Mouse (Mus musculus): Measurements from ENCODE around the gene Fbxw7. TPM values are rescaled to one million over a fixed set of nuclear protein-coding genes. Genes with fewer than 3 reads are reported as not detected.

Gene Fbxw7
- total RNA-seq, 2 experiments from 2014 or later: 59.8 to 61.5 TPM

- intact Hi-C loops (cut with DNase I): no loop called here
- no peak for DNase-seq
Measured at GRCm38 (mm10) chr3:84937360-84938355, 122.6 kb downstream of the Fbxw7 start.

DNA sequence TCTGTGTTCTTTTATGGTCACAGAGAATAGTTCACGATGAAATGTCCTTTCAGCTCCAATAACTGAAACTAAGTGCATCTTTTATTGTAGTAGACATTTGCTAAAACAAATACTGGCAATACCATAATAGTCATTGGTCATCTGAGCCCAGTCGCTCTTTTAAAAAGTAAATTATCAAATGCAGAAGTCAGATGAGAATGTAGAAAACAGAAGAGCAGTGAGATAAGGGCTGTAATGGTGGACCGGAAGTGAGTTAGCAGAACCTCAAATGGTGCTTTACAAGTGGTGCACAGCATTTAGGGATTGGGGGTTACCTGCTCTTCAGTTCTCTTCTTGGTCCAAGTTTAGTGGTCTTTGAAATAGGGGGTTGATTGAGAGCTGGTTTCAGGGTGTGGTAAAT is 129.9 kb downstream of the Fbxw7 start:
- intact Hi-C loops (cut with DNase I): no loop called here
- DNase-seq: no peak

- DNase-seq: no peak
- intact Hi-C loops (cut with DNase I): no loop called here
Measured at GRCm38 (mm10) chr3:84946381-84946780, 131.3 kb downstream of the Fbxw7 start.

DNA sequence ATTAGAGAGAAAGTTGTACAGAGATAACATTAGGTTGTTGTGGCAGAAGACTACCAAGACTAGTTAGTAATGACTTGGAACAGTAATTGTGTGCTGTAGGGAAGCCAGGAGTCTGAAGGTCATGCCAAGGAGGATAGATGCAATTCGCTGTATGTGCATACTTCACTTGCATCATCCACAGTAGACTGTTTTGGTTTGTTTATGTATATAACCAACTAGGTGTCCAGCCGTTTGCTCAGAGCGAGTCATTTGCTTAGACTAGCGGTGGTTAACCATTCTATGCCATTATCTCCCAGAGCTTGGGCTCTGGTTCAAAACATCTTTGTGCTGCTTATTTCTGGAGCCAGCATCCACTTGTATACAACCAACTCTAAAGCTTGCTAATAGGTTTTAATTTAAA is 134.3 kb downstream of the Fbxw7 start:
- peak in 1 of 2 experiments; percentile 17 for DNase-seq

DNA sequence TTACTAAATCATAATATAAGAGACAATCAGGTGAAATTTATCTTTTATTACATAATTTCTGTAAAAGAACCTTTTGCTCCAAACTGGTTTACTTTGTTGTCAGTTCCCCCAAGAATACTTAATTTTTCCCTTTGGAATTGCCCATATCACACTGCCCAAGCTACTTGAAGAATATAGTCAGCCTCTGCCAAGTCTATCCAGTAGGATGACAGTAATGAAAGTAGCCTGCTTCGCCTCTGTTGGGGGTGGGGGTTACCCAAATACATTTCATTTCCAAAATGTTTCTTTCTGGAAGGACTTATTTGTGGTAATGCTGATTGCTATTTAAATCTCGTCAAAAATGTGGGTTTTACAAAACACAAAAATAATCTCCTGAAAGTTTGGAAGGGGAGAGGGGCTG is 136.6 kb downstream of the Fbxw7 start:
- DNase-seq: no peak
- intact Hi-C loops (cut with DNase I): no loop called here

More for the DNA sequence above, 134.3 kb downstream of the Fbxw7 start:
- intact Hi-C loops (cut with DNase I): no loop called here

DNA sequence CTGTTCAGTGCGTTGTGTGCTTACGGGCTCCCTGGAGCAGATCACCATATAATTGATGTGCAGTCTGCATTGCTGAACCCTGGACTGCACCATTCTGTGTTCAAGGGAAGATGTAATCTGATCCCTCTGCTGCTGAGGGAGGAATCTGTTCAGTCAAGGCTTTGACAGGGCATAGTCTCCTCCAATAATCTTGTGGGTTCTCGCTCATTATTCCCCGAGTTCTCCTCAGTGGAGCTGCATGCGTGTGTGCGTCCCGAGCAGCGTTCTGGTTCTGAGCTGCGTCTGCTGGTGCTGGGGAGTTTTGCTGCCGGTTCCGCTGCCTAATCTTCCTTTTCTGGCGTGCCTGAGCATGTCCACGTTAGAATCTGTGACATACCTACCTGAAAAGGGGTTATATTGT is 137.1 kb downstream of the Fbxw7 start:
- intact Hi-C loops (cut with DNase I): no loop called here
- peak; percentile 47 to 58 for DNase-seq

DNA sequence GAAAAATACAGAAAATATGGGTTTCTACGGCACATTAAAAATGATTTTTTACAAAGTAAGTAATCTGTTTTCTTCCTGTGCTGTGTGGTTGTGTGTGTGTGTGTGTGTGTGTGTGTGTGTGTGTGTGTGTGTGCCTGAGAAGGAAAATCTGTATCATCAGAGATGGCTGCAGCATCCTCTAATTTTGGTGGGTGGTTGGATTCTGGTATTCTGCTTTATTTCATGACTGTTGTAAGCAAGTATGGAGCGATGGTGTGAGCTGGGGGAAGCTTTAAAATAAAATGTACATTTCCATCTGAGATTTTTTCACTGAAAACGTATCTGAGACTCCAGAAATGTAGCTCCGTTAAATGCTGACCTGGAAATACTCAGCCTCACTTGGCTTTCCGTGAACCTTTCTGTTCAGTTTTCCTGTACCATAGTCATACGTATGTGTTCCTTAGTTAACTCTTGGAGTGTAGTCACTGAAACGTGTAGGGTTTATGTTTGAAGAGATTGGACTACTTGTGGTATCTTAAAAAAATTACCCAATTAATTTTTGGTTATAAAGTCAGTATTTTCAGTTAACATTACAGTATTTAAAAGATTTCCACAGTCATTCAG is 137.6 kb downstream of the Fbxw7 start:
- intact Hi-C loops (cut with DNase I): no loop called here

DNA sequence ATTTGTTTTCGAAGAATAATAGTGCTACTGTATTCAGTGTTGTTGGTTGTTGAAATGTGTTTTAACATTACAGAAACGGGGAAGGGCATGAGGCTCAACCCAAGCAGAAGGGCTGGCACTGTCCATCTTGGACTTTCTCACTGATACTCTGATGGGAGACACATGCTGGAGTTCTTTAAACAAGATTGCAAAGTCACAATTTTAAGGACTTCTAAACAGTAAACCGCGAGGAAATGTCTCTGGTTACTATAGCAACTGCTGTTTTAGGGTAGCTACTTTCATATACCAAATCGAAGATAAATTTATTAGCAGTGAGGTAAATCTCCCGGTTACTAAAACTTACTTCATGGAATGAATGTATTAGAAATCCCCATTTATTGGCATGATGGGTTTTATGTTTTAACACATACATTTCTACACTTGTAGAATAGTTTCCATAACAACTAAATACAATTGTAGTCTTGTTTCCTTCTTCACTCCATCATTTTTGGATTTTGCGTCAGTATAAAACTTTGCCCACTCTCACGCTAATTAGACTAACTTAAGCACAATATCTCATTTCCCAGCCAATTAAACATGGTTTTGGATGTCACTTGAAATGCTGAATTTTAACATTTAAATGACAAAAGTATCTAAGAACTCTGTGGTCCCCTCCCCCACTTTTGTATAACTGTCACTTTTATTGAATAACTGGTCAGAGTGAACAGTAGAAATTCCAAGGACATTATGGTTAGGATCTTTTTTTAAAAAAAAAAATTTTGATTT is 140.1 kb downstream of the Fbxw7 start:
- intact Hi-C loops (cut with DNase I): no loop called here
- DNase-seq: no peak

More for the DNA sequence above, 137.6 kb downstream of the Fbxw7 start:
- DNase-seq: no peak

DNA sequence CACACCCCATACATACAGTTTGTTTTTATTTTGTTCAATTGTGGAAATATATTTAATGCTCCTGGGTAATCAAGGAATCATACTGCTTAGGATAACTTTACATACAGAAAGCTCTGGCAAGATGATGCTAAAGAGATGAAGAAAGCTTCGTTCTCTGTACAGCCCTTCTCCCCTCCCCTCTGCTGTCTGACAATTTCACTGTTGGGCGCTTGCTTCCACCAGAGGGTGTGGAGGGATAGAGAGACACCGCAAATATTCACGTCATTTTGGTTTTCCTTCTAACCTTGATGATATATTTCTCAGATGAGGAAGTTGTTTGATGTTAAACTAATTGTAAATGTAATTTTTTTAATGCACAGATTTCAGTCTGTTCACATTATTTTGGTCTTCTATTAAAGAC is 140.8 kb downstream of the Fbxw7 start:
- DNase-seq: no peak
- intact Hi-C loops (cut with DNase I): no loop called here

DNA sequence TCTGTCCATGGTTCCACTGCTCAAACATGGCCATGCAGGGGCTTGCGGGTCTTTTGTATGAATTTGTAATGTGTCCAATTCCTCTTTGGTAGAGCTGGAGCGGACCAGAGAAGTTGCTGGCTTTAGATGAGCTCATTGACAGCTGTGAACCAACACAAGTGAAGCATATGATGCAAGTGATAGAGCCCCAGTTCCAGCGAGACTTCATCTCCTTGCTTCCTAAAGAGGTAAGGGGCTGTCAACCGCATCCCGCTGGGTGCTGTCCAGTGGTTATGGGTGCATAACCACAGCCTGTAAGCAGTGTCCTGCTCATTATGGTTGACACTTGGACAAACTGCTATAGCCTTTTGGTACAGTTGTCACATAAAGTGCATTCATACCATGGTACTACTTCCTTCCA is 150.1 kb downstream of the Fbxw7 start:
- intact Hi-C loops (cut with DNase I): no loop called here
- no peak for DNase-seq

- intact Hi-C loops (cut with DNase I): no loop called here
Measured at GRCm38 (mm10) chr3:84967364-84967763, 152.3 kb downstream of the Fbxw7 start.

GRCm38 (mm10) chr3:84971561-84971960 is 156.5 kb downstream of the Fbxw7 start:
- intact Hi-C loops (cut with DNase I): no loop called here

More at GRCm38 (mm10) chr3:84967364-84967763, 152.3 kb downstream of the Fbxw7 start:
- no peak for DNase-seq

GRCm38 (mm10) chr3:84972881-84973280 is 157.8 kb downstream of the Fbxw7 start:
- intact Hi-C loops (cut with DNase I): no loop called here
- DNase-seq: no peak

More at GRCm38 (mm10) chr3:84971561-84971960, 156.5 kb downstream of the Fbxw7 start:
- no peak for DNase-seq

GRCm38 (mm10) chr3:84974193-84974592 is 159.1 kb downstream of the Fbxw7 start:
- intact Hi-C loops (cut with DNase I): no loop called here
- no peak for DNase-seq

DNA sequence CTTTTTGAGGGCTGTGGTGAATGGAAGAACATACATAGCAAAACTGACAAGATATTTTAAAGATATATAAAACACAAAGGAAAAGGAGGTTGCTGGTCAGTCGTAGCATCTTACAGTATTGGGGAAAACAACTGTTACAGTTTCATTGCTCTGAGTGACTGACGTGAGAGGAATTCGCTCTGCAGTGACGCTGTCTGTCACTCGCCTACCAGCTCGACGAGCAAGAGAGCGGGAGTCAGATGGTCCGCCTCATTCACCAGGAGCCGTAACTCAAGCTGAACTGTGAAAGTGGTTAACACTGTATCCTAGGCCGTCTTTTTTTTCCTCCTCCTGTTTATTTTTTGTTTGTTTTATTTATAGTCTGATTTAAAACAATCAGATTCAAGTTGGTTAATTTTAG is 163.6 kb downstream of the Fbxw7 start:
- no peak for DNase-seq
- intact Hi-C loops (cut with DNase I): no loop called here

- intact Hi-C loops (cut with DNase I): no loop called here
- DNase-seq: no peak
Measured at GRCm38 (mm10) chr3:84980158-84980557, 165.1 kb downstream of the Fbxw7 start.

GRCm38 (mm10) chr3:84982688-84983087 is 167.6 kb downstream of the Fbxw7 start:
- intact Hi-C loops (cut with DNase I): no loop called here
- DNase-seq: no peak

DNA sequence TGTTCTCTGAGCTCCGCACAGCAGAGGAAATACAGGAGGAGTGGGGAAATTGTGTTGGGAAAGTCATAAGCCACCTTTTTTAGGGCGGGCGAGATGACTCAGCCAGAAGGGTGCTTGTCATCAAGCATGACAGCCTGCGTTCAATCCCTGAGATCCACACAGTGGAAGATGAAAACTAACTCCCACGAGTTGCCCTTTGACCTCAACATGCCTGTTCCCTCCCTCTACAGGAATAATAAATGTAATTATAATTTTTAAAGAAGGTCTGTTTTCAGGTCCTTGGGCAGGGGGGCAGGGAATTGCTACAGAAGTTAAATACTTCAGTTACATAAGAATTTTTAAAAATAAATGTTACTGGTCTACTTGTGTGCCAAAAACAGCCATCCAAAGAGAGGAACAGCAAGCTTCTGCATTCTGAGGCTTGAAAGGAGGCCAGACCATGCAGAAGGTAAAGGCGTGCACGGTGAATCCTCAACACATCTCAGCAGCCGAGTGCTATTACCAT is 170.1 kb downstream of the Fbxw7 start:
- no peak for DNase-seq
- intact Hi-C loops (cut with DNase I): no loop called here

GRCm38 (mm10) chr3:84988880-84989279 is 173.8 kb downstream of the Fbxw7 start:
- DNase-seq: no peak
- intact Hi-C loops (cut with DNase I): no loop called here

DNA sequence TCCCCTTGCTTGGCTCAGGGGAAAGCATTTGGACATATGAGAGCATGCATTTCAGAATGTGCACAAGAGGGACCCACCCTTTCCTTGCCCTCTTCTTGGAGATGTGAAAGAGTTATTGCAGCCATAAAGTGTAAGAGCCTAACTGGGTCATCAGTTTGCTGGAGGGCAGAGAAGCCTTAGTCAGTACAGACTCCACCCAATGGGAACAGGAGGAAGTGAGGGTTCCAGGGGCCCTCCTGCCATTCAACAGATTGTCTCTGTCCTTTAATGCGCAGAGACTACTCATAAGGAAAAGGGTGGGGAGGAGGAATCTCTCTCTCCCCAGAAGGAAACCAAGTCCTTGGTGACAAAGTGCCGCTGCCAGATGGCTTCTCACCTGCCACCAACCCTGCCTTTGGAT is 190.2 kb downstream of the Fbxw7 start:
- DNase-seq: no peak

DNA sequence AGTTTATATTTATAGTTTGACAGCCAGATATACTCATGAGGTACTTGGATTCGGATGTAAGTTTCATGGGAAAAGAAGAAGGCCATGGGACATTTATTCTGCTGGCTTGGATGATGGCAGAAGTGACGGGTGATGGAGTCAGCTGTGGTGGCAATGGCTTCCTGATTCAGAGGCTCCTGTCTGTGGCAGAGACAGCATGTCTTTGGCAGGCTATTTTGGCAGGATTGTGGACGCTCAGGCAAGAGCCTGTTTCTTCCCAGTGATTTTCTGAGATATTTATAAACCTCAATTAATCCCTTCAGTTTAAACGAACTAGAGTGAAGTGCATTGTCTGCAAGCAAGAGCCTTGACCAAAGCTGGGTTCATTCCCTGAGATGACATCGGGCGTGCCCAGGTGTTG is 197.8 kb downstream of the Fbxw7 start:
- no peak for DNase-seq
- intact Hi-C loops (cut with DNase I): no loop called here

More for the DNA sequence above, 190.2 kb downstream of the Fbxw7 start:
- intact Hi-C loops (cut with DNase I): no loop called here
